ENCODE assay signal across 28 mouse cellular contexts in genomic region chr11:109091821-109092220, GRCm38 (mm10). TPM values are rescaled to one million over a fixed set of nuclear protein-coding genes. Genes with fewer than 3 reads are reported as not detected.
"Had no signal": no experiment of that assay in that cellular context is flagged by ENCODE, and none has a peak within 500 bp of the region (broad histone marks: within the 10 kb centered on the region; RNA-seq: fewer than 3 reads in every experiment).

No protein-coding gene starts in this region.

- H3K27ac ChIP-seq: kidney, postnatal 0 days; layer of hippocampus, adult 2 months; liver, embryonic 14.5 days; macrophage; stomach, embryonic 15.5 days had no signal

- ATAC-seq: liver, postnatal 0 days; lung, postnatal 0 days had no signal

- H3K27me3 ChIP-seq: stomach, embryonic 15.5 days had no signal

- H3K36me3 ChIP-seq: stomach, embryonic 15.5 days had no signal

- DNase-seq: kidney, adult 2 months; kidney, postnatal 25 days; layer of hippocampus, adult 9-11 months; liver, postnatal 0 days; lung, embryonic 14.5 days; midbrain, embryonic 14.5 days; right cerebral cortex, postnatal 14 days; spleen, adult 18-20 months; thymus, postnatal 25 days had no signal

- H3K4me2 ChIP-seq: lung, embryonic 14.5 days; stomach, embryonic 15.5 days had no signal

- H3K9ac ChIP-seq: liver, embryonic 14.5 days; liver, postnatal 0 days; lung, embryonic 14.5 days; stomach, embryonic 15.5 days had no signal

- H3K4me1 ChIP-seq: stomach, embryonic 15.5 days had no signal

- H3K4me3 ChIP-seq: layer of hippocampus, adult 2 months; stomach, embryonic 15.5 days had no signal

- H3K9me3 ChIP-seq: stomach, embryonic 15.5 days had no signal

RNA-seq across cellular contexts. Expression of gene E030025P04Rik, which starts 52.3 kb away (rescaled TPM):
- total RNA-seq: layer of hippocampus, adult 2 months; layer of hippocampus, postnatal 25 days; left cerebral cortex, adult 18-20 months; left cerebral cortex, postnatal 25 days; liver, adult 2 months; megakaryocyte, adult 5-6 weeks; midbrain, postnatal 0 days had no signal
- polyA plus RNA-seq: kidney, adult 2 months; kidney, embryonic 14.5 days; kidney, postnatal 0 days; large intestine, adult 2 months; limb, embryonic 11.5 days; limb, embryonic 14.5 days; liver, adult 2 months; liver, embryonic 14.5 days; liver, postnatal 0 days; lung, embryonic 14.5 days; macrophage; midbrain, embryonic 14.5 days; midbrain, postnatal 0 days; neural tube, embryonic 11.5 days; neural tube, embryonic 14.5 days; stomach, embryonic 15.5 days; thymus, postnatal 0 days had no signal
